Mouse (Mus musculus) embryonic facial prominence, embryonic 11.5 days (tissue): ENCODE results near the gene Tsc22d4. TPM values are rescaled to one million over a fixed set of nuclear protein-coding genes. Genes with fewer than 3 reads are reported as not detected.

Source experiments
- ATAC-seq: fragments of 200-750 bp; cut with Nextera tagmentation; replicated peaks from 2 replicates; pipeline ENCODE4 v1.8.0; 2017; ENCODE audit warnings: low read depth; ENCODE audit not compliant: insufficient number of reproducible peaks, low FRiP score, low TSS enrichment
- DNase-seq: peaks from one replicate; pipeline ENCODE4 v3.0.0-alpha.2; 2015; ENCODE audit warnings: low spot score
- H3K27ac ChIP-seq: fragments of 300-500 bp; sonication (generic); replicated peaks from 2 replicates; pipeline ENCODE4 v1.5.1; 2014; ENCODE audit warnings: mild to moderate bottlenecking, low read depth, low read length, control low read depth
- H3K27me3 ChIP-seq: fragments of 300-500 bp; sonication (generic); 2 replicates; pipeline ENCODE4 v1.6.1; 2014; ENCODE audit warnings: mild to moderate bottlenecking, low read length, moderate library complexity, mixed read lengths; ENCODE audit not compliant: control insufficient read depth, insufficient read depth
- H3K36me3 ChIP-seq: fragments of 300-500 bp; sonication (generic); replicated peaks from 2 replicates; pipeline ENCODE4 v1.6.1; 2014; ENCODE audit warnings: low read depth, mild to moderate bottlenecking, low read length, moderate library complexity, mixed read lengths; ENCODE audit not compliant: control insufficient read depth, insufficient read depth
- H3K4me1 ChIP-seq: fragments of 300-500 bp; sonication (generic); 2 replicates; pipeline ENCODE4 v1.6.1; 2014; ENCODE audit warnings: low read length, mixed read lengths; ENCODE audit not compliant: control insufficient read depth, insufficient read depth
- H3K4me2 ChIP-seq: fragments of 300-500 bp; sonication (generic); 2 replicates; pipeline ENCODE4 v1.6.1; 2014; ENCODE audit warnings: low read depth, mild to moderate bottlenecking, control low read depth, low read length, moderate library complexity
- H3K4me3 ChIP-seq: fragments of 300-500 bp; sonication (generic); 2 replicates; pipeline ENCODE4 v1.5.1; 2014; ENCODE audit warnings: low read depth, low read length, control low read depth
- H3K9ac ChIP-seq: fragments of 300-500 bp; sonication (generic); replicated peaks from 2 replicates; pipeline ENCODE4 v1.6.1; 2014; ENCODE audit warnings: mild to moderate bottlenecking, control low read depth, low read length
- H3K9me3 ChIP-seq: fragments of 300-500 bp; sonication (generic); replicated peaks from 2 replicates; pipeline ENCODE4 v1.6.1; 2016; ENCODE audit warnings: mild to moderate bottlenecking, low read length, inconsistent platforms, mixed read lengths; ENCODE audit not compliant: control insufficient read depth
- WGBS: fragments of 180-500 bp; shearing (Covaris S2); extraction: QIAGEN DNeasy Blood & Tissue Kit; methylation state at CpG from one replicate; pipeline ENCODE4 v1.1.7; 2014; 5-methylcytosine and 5-hydroxymethylcytosine counted together
- polyA plus RNA-seq: library from polyadenylated mRNA; unstranded; fragments of >200 nt; fragmentation: Nextera tagmentation; extraction: Ambion mirVana; gene quantifications from 2 replicates; pipeline ENCODE4 v1.2.1, GENCODE M21; 2014

Gene Tsc22d4
- polyA plus RNA-seq, 1 experiment from 2014 or later: 76.1 TPM

DNA sequence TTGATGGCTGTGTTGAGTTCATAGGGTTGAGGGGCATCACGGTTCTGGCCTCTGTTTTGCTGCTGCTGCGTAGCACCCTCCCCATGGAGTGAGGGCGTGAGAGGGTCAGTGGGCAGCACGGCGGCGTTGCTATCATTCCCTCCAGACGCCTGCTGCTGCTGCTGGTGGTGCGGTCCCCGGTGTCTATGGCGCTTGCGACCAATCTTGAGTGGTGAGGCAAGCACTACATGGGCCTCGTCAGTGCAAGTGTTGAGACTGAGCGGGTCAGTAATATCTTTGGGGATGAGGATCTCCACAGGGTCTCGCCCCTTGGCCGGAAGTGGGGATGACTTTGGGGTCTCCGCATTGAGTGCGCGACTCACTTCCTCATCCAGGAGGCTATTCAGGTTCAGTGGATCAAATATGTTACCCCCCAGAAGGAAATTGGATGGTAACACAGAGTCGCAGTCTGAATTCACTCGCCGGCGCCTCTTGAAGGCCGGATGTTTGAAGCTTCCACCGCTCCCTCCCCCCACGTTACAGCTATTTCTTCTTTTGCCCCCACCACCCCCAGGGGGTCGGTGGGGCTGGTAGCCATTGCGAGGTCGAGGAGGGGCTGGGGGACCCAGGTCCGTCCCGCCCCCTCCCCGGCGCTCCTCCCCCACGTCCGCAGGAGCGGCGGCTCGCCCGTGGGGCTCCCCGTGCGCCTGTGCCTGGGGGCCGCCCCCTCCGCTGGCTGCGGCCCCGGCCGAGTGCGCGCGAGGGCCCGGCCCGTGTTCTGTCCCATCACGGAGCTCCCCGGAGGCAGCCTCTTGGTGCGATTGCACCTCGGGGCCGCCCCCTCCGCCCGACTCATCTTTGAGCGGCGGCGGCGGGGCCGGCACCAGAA is 39.9 kb downstream of the Tsc22d4 start:
- H3K9me3 ChIP-seq: no peaks in the 10 kb centered on the region
- DNase-seq (peak; percentile 30), ATAC-seq (peak; percentile 19)
- H3K36me3 ChIP-seq: no peaks in the 10 kb centered on the region; the same call in none of the 2 replicates
- H3K4me2 ChIP-seq: peak overlapping the region; percentile 60
- 5% methylated on average over 58 of the region's 62 CpGs for WGBS
- H3K9ac ChIP-seq: peak overlapping the region; percentile 95
- peaks cover 8% of the 10 kb centered on the region for H3K4me1 ChIP-seq
- no peaks in the 10 kb centered on the region for H3K27me3 ChIP-seq
- H3K27ac ChIP-seq: peak overlapping the region; percentile 97
- peak overlapping the region; percentile 83 for H3K4me3 ChIP-seq

GRCm38 (mm10) chr5:137786109-137786942 is 40.8 kb downstream of the Tsc22d4 start:
- peak overlapping the region; percentile 83 for H3K4me3 ChIP-seq
- no peaks in the 10 kb centered on the region for H3K27me3 ChIP-seq
- peak overlapping the region; percentile 97 for H3K27ac ChIP-seq
- WGBS: under 1% methylated on average over 75 of the region's 79 CpGs
- peak overlapping the region; percentile 60 for H3K4me2 ChIP-seq
- H3K36me3 ChIP-seq: no peaks in the 10 kb centered on the region; the same call in none of the 2 replicates
- peak overlapping the region; percentile 95 for H3K9ac ChIP-seq
- peak; percentile 100 for DNase-seq
- H3K9me3 ChIP-seq: no peaks in the 10 kb centered on the region
- H3K4me1 ChIP-seq: peaks cover 8% of the 10 kb centered on the region
- ATAC-seq: peak; percentile 83

GRCm38 (mm10) chr5:137787151-137787928 is 41.8 kb downstream of the Tsc22d4 start, which contains the start of the genes Mepce and Zcwpw1:
TSS of gene Mepce (minus strand) at chr5:137787655.
TSS of gene Zcwpw1 (plus strand) at chr5:137787798.
- DNase-seq (peak; percentile 98), ATAC-seq (peak; percentile 65)
- Histone ChIP-seq H3K27me3 (no peaks in the 10 kb centered on the region), H3K9ac (peak within 1 kb of the TSS; percentile 95), H3K27ac (peak within 1 kb of the TSS; percentile 97), H3K9me3 (no peaks in the 10 kb centered on the region), H3K4me2 (peak within 1 kb of the TSS; percentile 72), H3K36me3 (no peaks in the 10 kb centered on the region; the same call in none of the 2 replicates), H3K4me1 (peaks cover 8% of the 10 kb centered on the region), H3K4me3 (peak within 1 kb of the TSS; percentile 83)
- under 1% methylated on average over 48 of the region's 48 CpGs for WGBS

GRCm38 (mm10) chr5:137788171-137788570 is 42.6 kb downstream of the Tsc22d4 start:
- no peaks in the 10 kb centered on the region for H3K27me3 ChIP-seq
- peak overlapping the region; percentile 44; the same call in 1 of the 2 replicates for H3K4me3 ChIP-seq
- ATAC-seq (no peak), DNase-seq (no peak)
- H3K4me1 ChIP-seq: peaks cover 8% of the 10 kb centered on the region
- H3K36me3 ChIP-seq: no peaks in the 10 kb centered on the region; the same call in 1 of the 2 replicates
- H3K9me3 ChIP-seq: no peaks in the 10 kb centered on the region
- whole genome bisulfite sequencing: 69% methylated on average over 24 of the region's 24 CpGs
- no peak overlapping the region for H3K9ac ChIP-seq
- H3K27ac ChIP-seq: no peak overlapping the region
- peak overlapping the region; percentile 27 for H3K4me2 ChIP-seq

DNA sequence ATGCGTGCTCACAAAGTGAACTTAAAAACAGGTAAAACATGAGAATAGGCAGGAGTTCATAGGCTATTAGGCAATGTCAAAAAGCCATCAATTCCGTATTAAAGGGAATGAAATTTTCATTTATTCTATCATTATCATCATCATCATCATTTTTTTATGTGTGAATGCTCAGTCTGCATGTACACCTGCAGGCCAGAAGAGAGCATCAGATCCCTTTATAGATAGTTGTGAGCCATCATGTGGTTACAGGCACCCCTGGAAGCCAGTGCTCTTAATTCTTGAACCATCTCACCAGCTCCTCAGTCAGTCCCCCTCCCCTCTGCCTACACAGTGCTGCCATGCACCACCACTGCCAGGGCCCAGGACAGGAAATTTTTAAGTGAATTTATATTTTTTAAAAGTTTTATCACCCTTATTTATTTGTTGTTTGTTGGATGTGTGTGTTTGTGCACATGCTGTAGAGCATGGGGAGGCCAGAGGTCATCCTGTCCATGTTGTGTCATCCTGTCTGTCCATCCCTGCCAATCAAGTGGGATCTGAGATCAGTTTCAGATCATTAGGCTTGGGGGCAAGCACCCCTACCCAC is 43.5 kb downstream of the Tsc22d4 start:
- H3K9me3 ChIP-seq: no peaks in the 10 kb centered on the region
- no peak overlapping the region for H3K4me3 ChIP-seq
- ATAC-seq (no peak), DNase-seq (no peak)
- H3K4me2 ChIP-seq: no peak overlapping the region
- H3K4me1 ChIP-seq: peaks cover 8% of the 10 kb centered on the region
- H3K9ac ChIP-seq: no peak overlapping the region
- no peaks in the 10 kb centered on the region; the same call in 1 of the 2 replicates for H3K36me3 ChIP-seq
- no peak overlapping the region for H3K27ac ChIP-seq
- H3K27me3 ChIP-seq: no peaks in the 10 kb centered on the region
- 94% methylated on average over 2 of the region's 2 CpGs for WGBS

DNA sequence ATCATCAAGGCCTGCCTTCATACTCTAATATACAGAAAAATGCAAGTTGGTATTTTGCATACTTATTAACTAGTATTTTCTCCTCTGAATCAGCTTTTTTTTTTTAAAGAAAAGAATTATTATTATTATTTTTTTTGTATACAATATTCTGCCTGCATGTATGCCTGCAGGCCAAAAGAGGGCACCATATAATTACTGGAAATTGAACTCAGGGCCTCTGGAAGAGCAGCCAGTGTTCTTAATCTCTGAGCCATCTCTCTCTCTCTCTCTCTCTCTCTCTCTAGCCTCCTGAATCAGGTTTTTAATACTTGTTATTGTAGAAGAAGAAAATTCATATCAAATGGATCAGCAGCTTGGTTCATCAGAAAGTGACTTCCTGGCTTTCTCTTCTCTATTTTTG is 46.0 kb downstream of the Tsc22d4 start:
- Histone ChIP-seq H3K9me3 (no peaks in the 10 kb centered on the region), H3K27me3 (no peaks in the 10 kb centered on the region), H3K36me3 (no peaks in the 10 kb centered on the region), H3K4me2 (no peak overlapping the region), H3K27ac (no peak overlapping the region), H3K9ac (no peak overlapping the region), H3K4me3 (no peak overlapping the region), H3K4me1 (no peaks in the 10 kb centered on the region)
- DNase-seq (no peak), ATAC-seq (no peak)

DNA sequence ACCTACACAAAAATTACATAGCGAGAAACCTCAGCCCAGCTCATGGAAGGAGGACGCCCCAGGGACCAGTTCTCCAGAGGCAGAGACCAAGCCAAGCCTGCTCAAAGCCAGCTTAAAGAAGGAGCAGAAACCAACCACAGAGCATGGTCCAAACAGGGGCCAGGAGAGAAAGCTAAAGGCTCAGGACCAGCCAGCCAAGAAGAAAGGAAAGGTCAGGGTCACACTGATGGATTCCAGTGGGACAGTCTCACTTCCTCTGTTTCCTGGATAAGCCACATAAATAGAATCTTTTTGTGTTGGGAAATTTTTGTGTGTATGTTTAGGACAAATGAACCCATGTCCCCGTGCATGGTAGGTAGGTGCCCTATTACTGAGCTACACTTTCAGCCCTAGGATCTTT is 51.1 kb downstream of the Tsc22d4 start:
- H3K27me3 ChIP-seq: no peaks in the 10 kb centered on the region
- H3K9me3 ChIP-seq: no peaks in the 10 kb centered on the region
- DNase-seq (no peak), ATAC-seq (no peak)
- H3K36me3 ChIP-seq: no peaks in the 10 kb centered on the region
- H3K4me1 ChIP-seq: no peaks in the 10 kb centered on the region
- no peak overlapping the region for H3K4me3 ChIP-seq
- H3K4me2 ChIP-seq: no peak overlapping the region
- H3K27ac ChIP-seq: no peak overlapping the region
- 80% methylated on average over 3 of the region's 3 CpGs for WGBS
- H3K9ac ChIP-seq: no peak overlapping the region
